Mouse (Mus musculus): ENCODE measurements at regions not wholly inside any gene's neighbourhood (a gene's known extent, or its start where the extent isn't known, plus 50 kb on each side); places are given as distances from the start of the nearest gene placed in this dataset.
"Not testable (repeated sequence)": the region's sequence is repeated elsewhere in the genome, so short reads cannot be mapped to it uniquely, and the experiment has no call there.

DNA sequence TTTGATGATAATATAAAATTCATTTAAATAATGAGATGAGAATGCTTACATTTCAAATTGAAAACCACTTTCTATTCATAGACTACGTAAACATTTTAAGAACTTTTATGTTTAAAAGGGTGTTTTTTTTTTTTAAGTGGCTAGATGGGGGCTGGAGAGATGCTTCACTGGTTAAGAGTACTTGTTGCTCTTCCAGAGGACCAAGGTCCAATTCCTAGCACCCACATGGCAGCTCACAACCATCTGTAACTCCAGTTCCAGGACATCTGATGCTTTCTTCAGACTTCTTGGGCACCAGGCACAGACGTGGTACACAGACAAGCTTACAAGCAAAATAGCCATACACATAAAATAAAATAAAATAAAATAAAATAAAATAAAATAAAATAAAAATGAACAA, 239.5 kb downstream of the Mef2c start:
- no peak for DNase-seq (ENCODE audit: low spot score in 2 of 2)

DNA sequence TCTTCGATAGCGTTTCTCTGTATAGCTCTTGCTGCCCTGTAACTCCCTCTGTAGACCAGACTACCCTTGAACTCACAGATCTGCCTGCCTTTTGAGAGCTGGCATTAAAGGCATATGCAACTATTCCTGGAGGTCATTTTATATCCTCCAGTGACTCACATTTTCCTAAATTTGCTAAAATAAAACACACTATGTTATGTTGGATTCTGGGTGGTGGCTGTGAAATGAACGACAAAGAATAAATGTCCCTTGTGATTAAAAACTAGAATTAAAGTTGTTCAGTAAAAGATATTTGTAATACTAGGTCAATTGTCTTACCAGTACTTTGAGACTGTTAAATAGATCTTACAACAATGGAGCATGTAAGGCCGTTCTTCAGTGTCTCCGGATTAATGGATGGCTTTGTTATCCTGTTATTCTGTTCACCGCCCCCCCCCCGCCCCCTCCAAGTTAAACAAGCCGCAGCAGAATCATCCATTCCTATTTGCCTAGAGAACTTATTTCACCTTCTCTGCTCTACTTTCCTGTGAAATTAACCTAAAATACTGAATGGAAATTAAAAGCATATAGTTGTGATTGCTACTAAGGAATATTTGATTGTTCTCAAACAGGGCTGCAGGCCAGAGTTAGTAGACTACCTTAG, 240.4 kb downstream of the Mef2c start:
- DNase-seq (ENCODE audit: low spot score in 2 of 2), result no peak

DNA sequence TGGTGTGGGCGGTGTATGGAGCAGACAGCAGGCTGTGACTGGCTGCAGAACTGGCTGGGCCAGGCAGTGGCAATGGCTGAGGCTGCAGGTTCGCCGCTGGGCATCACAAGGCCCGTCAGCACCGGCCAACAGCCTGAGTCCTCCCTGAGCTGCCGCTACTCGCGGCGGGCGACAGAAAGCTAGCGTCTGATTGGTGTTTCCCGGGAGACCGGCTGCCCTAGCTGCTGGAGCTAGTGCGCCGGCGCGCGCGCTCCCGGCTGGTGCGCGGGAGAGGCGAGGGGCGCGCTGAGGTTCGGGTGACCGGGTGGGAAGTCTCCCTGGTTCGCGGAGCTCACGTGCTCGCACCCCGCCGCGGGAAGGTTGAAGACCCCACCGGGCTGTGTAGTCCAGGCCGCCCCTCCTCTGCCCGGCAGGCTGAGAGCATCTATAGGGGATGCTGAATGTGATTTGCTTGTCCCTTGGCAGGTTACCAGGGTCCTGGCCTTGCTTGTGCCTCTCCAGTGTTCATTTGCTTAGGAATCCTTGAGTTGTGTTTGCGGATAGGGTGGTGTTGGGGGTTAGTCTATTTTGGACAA, 241.2 kb downstream of the Mef2c start:
- peak in 1 of 2 experiments; percentile 98 for DNase-seq (ENCODE audit: low spot score in 2 of 2)

DNA sequence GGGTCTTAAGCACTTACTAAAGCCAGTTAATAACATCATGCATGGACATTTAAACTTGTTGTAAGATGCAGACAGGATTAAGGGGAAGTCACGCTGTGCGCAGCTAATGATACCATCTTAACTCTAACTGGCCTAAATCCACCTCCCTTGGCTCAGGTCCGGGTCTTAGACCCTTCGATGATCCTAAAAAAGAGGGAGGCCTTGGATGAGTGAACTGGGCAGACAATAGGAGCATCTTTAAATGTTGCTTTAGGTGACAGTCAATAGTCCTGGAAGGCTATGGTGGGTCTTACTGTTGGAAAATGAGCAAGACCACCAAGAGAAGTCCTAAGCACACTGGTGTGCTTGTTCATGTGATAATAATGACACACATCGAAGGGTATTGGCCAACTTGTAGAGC, 242.1 kb downstream of the Mef2c start:
- no peak for DNase-seq (ENCODE audit: low spot score in 2 of 2)

- no peak for DNase-seq (ENCODE audit: low spot score in 2 of 2)
Observed at GRCm38 (mm10) chr13:83747671-83748070, 243.8 kb downstream of the Mef2c start.

DNA sequence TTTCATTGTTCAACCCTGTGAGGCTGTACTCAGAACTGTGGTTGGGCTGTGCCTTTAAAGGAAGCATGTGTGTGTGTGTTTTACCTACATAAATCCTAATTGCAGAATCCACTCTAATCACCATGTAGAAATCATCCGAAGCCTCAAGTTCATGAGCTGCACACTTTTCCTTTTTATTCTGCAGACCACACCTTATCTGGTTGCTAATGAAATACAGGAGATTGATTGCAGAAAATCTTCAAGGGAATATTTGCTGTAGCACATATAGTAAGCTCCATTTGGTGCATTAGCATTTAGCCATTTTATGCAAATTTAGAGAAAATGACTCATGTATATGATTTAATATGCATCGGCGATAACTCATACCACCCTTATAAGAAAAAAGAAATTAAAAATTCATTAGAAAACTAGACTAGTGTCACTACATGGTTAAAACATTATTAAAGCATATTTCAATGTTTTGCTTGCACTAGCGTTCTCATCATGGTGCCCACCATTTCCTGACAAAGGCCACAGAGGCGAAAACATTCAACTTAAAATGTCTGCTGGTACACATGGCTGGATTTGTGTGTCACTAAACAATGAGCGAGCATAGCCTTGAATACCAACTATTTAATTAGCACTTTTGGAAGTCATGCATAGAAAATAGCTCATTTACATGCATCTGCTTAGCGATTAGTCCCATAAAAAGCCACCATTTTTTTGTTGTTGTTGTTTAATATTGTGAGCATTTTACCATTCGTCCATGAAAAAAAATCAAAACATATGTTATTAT, 245.7 kb downstream of the Mef2c start:
- DNase-seq (ENCODE audit: low spot score in 2 of 2), result no peak

- no peak for DNase-seq (ENCODE audit: low spot score in 2 of 2)
Observed at GRCm38 (mm10) chr13:83750437-83750836, 246.6 kb downstream of the Mef2c start.

DNA sequence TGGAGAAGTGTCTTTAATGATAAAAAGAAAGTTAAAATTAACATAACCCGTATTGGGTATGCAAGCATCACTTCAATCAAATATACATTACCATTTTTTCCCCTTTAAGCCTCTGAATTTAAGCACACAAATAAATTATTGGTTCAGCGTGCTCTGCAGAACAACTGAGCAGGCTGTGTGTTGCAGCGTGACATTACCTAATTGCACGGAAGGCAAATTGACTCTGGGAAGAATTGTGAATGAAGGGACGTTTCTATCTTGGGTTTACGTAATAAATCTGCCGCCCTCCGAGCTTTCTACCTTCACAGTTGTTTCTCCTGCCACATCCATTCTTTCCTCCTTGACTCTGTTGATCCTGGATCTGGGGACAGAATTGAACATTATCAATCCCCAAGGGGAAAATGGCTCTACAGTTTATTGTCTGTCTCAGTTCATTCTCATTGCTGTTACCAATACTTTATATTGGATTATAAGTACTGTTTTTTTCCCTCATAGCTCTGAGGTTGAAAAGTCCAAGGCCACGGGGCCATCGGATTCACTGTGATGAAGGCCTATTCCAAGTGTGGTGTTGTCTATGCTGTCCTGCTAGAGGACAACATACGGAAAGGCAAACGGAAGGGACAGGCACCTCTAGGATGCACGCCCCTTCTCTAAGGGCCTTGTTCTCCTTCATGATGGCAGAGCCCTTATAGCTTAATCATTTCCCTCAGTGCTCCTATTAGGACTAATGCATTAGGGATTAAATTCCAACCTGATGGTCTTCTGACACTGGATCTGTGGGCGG, 256.7 kb downstream of the Mef2c start:
- DNase-seq (ENCODE audit: low spot score in 2 of 2), result no peak

DNA sequence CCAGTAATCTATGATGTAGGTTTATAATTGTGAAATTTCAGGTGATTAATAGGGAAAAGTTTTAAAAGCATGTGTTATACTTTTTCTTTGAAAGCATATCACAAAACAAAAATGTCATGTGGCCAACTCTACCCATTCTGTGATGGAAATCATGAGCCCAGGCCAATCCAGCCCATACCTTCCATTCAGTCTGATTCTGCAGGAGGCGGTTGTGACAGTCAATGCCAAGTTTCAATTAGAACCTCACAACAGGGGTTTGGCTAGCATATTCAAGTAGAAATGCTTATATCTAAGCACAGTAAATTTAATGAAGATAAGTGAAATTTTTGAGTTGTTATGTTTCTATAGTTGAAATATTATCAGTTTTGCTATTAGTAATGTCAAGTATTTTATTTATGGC, 258.6 kb downstream of the Mef2c start:
- no peak for DNase-seq (ENCODE audit: low spot score in 2 of 2)

DNA sequence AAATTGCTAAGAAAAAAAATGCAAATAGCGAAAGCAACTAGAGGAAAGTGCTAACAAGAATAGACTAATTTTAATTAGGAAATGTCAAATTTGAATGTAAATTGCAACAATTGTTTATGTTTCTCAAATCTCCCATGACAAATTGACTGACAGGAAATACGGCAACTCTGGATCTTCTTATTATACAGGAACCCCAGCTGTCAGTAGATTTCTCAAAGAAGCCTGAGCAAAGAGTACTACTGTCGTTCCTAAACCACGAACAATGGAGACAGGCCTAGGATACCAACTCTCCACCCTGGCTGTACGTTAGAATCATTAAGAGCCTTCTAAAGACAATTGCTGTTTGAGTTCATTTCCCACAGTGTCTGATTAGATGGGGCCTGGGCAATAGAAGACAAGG, 259.5 kb downstream of the Mef2c start:
- not testable (repeated sequence) for DNase-seq (ENCODE audit: low spot score in 2 of 2)

- DNase-seq (ENCODE audit: low spot score in 2 of 2), result no peak
Observed at GRCm38 (mm10) chr13:83785643-83786042, 281.8 kb downstream of the Mef2c start.

DNA sequence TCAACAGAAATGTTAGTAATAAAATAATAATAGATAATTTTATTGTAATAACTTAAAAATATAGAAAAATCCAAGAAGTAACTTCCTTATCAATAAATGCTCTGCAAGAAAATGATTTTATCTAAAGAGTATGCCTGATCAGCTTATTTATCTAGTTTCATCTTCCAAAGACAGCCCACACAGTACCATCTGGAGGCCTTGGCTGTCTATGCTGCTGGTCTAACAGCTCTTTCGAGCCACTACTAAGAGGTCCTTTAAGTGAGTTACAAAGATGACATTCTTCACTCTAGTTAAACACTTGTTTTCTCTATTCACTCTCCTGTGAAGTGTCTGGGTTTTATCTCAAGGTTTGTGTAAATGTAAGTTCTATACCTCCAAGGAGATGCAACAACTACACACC, 305.7 kb downstream of the Mef2c start:
- no peak for DNase-seq (ENCODE audit: low spot score in 2 of 2)

DNA sequence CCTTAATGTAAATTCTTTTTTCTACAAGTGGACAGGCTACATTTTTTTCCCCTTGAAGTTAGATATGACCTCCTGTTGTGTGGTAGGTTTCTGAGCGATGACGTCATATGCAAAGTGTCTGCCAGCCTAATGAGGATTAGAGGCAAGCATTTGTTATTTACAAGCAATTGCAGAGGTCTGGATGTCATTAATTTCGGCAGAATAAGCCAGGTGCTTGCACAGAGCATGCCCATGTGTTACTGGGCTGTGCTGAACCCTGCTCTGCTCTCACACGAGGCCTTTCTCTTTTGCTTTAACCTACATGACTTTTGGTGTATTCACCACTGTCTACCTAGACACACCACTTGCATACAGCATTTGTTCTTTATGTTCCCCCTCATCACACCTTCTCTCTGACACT, 316.5 kb downstream of the Mef2c start:
- no peak for DNase-seq (ENCODE audit: low spot score in 2 of 2)

DNA sequence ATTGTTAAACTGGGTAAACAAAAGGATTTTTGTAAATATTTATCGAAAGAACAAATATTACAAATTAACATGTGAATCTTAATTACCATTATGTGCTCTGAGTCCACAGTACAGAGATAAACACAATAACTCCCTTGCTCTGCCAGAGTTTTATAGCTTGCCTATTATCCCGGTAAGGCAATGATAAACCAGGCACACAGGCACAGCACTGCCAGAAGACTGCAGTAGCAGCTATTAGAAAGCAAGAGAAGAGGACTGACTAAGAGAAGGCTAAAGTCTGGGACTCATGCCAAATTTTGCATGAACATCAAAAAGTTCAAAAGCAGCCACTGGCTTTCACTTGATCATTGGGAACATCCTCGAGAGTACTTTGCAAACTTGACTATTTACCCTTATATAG, 316.9 kb downstream of the Mef2c start:
- DNase-seq (ENCODE audit: low spot score in 2 of 2), result no peak

DNA sequence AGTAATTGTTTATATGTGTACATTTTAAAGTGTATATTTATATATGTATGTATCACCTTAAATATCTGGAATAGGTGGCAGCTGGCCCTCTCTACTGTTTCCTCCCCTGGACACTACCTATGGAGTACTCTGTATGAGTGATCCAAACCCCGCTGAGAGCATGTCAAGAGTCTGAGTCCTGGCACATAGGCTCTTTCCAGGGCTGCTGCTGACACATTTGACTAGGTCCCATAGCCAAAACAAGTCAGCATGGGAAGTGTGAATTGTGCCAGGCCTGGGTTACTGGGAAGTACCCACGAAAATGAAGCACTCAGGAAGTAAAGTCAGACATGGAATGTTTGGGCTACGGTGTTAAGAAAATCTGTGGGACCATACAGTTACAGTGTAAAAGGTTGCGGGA, 321.1 kb downstream of the Mef2c start:
- no peak for DNase-seq (ENCODE audit: low spot score in 2 of 2)

DNA sequence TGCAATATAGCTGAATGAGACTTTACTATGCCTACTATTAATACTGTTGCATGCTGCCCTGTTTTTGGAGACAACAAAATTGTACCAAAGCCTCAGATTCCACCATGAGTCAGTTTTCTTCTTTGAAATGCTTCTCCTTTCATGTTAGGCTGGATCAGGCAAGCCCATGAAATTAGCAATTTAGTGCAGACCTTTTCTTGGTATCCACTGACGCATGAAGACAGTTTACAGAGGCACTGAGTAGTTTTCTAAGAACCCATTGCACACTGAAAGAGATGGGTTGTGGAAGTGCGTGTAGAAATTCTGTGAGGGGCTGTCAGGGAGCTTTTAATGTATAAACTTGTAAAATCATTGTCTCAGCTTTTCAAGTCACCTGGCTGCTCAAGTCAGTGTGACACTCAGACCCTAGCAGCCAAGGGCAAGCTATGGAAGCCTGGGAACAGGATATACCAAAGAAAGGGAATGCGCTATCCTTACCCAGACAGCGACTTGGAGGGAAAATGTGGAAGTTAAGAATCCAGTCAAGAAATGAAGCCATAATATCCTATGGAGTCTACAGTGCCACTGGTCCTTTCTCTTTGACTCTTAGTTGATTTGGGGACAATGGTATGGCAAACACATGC, 323.1 kb downstream of the Mef2c start:
- DNase-seq (ENCODE audit: low spot score in 2 of 2), result no peak

GRCm38 (mm10) chr13:83865932-83866685, 356.0 kb upstream of the Tmem161b start:
- no peak for DNase-seq (ENCODE audit: low spot score in 2 of 2)

DNA sequence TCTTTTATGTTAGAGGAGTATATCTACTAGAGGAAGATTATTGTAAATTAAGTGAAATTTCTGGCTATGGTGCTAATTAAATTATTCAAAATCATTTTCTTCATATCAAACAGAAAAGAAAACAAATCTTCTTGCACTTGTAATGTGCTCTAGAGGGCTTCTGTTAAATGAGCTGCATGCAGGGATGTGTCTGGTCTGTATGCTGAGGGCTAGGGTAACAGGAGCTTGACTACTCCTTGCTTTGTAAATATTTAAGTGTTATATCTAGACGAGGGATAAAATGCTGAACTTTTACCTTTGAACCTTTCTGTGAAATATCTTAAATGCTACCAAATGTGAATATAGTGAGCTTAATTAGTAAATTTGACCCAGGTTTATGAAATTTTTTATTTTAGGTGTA, 354.9 kb upstream of the Tmem161b start:
- DNase-seq (ENCODE audit: low spot score in 2 of 2), result no peak

- no peak for DNase-seq (ENCODE audit: low spot score in 2 of 2)
Observed at GRCm38 (mm10) chr13:83867831-83868473, 354.1 kb upstream of the Tmem161b start.

GRCm38 (mm10) chr13:83868922-83869321, 353.2 kb upstream of the Tmem161b start:
- no peak for DNase-seq (ENCODE audit: low spot score in 2 of 2)

Data from left cerebral cortex, adult 8-10 months (tissue).